Mouse (Mus musculus): ENCODE data around the gene Sox5. TPM values are rescaled to one million over a fixed set of nuclear protein-coding genes. Genes with fewer than 3 reads are reported as not detected.

The Sox5 gene
- total and polyA plus RNA-seq, 2 experiments from 2014 or later: 26.2 to 32.9 TPM

DNA sequence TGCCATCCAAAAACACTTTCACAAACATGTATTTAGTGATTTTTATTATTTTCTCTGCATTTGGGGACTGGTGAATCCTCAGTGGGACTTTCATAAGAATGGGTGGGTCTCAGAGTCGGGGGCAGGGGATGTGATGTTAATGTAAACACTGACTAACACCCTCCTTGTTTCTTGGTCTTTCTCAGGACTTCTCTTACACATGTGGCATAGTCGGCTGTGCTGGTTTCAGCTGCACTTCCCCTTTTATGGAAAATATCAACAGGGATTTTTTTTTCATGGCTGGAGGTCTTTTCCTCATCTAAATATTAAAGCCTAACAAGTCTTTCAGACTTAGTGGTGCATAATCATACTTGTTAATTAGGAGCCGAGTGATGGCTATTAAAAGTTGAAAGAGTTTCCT, 39.2 kb downstream of the Sox5 start:
- H3K4me3 ChIP-seq (ENCODE audit: low read length): no peak overlapping the region
- DNase-seq (ENCODE audit: low spot score) (no peak), ATAC-seq (no peak)
- 42% methylated on average over 3 of the region's 3 CpGs for WGBS
- no peak for TF ChIP-seq CTCF (IDR thresholded peaks at IDR 0.05; ENCODE audit: low read depth)
- H3K4me2 ChIP-seq (ENCODE audit: low read depth, low read length): no peak overlapping the region
- no peaks in the 10 kb centered on the region for H3K4me1 ChIP-seq (ENCODE audit: insufficient read depth, low read length)
- H3K27ac ChIP-seq: no peak overlapping the region
- no peak overlapping the region for H3K9ac ChIP-seq (replicated peaks; ENCODE audit: low read length)
- H3K36me3 ChIP-seq (ENCODE audit: insufficient read depth, low read length): no peaks in the 10 kb centered on the region
- H3K27me3 ChIP-seq (ENCODE audit: insufficient read depth, low read length): no peaks in the 10 kb centered on the region
- no peaks in the 10 kb centered on the region for H3K9me3 ChIP-seq (ENCODE audit: low read length)

DNA sequence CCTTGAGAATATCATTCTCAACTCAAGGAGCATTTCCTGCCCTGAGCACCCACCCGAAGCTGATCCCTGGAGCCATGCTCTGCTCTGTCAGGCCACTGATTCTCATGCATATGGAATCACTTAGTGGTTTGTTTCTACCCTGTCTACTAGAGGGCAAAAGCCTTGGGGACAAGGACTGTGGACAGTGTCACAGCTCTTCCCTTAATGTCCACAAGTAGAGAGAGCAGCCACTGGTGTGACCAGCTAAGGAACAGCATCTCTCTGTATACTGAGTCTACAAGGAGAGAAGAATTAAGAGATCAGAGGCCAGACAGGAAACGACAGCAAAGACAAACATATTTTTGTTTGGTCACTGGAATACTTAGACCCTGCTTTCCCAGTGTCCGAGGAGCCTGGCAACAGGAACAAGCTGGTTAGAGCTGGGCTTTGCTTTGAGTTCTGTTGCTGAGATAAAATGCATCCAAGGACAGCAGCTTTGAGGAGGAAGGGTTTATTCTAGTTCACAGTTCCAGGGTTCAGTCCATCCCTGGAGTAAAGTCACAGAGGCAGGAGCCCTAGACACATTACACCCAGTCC, 40.6 kb downstream of the Sox5 start:
- TF ChIP-seq CTCF (IDR thresholded peaks at IDR 0.05; ENCODE audit: low read depth): no peak
- WGBS: 67% methylated on average over 3 of the region's 3 CpGs
- no peak overlapping the region for H3K4me3 ChIP-seq (ENCODE audit: low read length)

DNA sequence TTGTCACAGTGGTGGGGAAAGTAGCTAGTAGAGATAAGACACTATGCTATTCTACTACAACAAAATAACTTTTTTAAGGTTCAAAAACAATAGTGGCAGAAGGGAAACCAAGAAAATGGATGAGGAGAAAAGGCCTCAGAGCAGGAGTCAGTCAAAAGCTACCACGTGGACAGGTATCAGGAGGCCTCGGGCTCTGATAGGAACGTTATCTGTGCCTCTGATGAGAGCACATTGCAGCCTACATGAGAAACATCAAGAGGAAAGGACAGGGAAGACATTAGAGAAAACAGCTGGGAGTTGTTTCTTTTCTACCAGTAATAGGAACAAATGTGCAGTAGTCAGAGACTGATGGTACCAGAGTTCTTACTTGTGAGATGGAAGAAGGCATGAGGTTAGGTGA, 41.4 kb downstream of the Sox5 start:
- no peak overlapping the region for H3K9ac ChIP-seq (replicated peaks; ENCODE audit: low read length)
- TF ChIP-seq CTCF (IDR thresholded peaks at IDR 0.05; ENCODE audit: low read depth): no peak
- WGBS: 86% methylated on average over 3 of the region's 3 CpGs
- H3K27me3 ChIP-seq (ENCODE audit: insufficient read depth, low read length): no peaks in the 10 kb centered on the region
- no peak overlapping the region for H3K4me3 ChIP-seq (ENCODE audit: low read length)
- no peaks in the 10 kb centered on the region for H3K36me3 ChIP-seq (ENCODE audit: insufficient read depth, low read length)
- no peak overlapping the region for H3K27ac ChIP-seq
- no peaks in the 10 kb centered on the region for H3K4me1 ChIP-seq (ENCODE audit: insufficient read depth, low read length)
- no peak overlapping the region for H3K4me2 ChIP-seq (ENCODE audit: low read depth, low read length)
- H3K9me3 ChIP-seq (ENCODE audit: low read length): no peaks in the 10 kb centered on the region
- DNase-seq (ENCODE audit: low spot score): no peak
- ATAC-seq: no peak

More for the DNA sequence above, 40.6 kb downstream of the Sox5 start:
- Histone ChIP-seq H3K9me3 (ENCODE audit: low read length) (no peaks in the 10 kb centered on the region), H3K4me2 (ENCODE audit: low read depth, low read length) (no peak overlapping the region), H3K27ac (no peak overlapping the region), H3K27me3 (ENCODE audit: insufficient read depth, low read length) (no peaks in the 10 kb centered on the region), H3K4me1 (ENCODE audit: insufficient read depth, low read length) (no peaks in the 10 kb centered on the region), H3K9ac (replicated peaks; ENCODE audit: low read length) (no peak overlapping the region), H3K36me3 (ENCODE audit: insufficient read depth, low read length) (no peaks in the 10 kb centered on the region)
- no peak for ATAC-seq
- no peak for DNase-seq (ENCODE audit: low spot score)

DNA sequence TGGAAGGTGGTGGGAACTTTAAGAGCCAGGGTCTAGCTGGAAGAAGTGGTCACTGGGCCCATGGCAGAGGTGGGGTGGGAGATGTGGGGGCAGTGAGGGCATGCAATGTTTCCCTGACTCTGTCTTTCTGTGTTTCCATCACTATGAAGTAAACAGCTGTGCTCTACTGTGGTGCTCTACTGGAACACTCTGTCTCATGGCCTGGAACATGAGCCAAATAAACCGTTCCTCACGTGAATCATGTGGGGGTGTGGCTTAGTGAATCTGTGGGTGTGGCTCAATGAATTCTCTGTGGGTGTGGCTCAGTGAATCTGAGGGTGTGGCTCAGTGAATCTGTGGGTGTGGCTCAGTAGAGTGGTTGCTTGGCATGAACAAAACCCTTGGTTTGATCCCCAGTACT, 42.0 kb downstream of the Sox5 start:
- Histone ChIP-seq H3K4me1 (ENCODE audit: insufficient read depth, low read length) (no peaks in the 10 kb centered on the region), H3K9me3 (ENCODE audit: low read length) (no peaks in the 10 kb centered on the region), H3K4me3 (ENCODE audit: low read length) (no peak overlapping the region), H3K4me2 (ENCODE audit: low read depth, low read length) (no peak overlapping the region), H3K9ac (replicated peaks; ENCODE audit: low read length) (no peak overlapping the region), H3K36me3 (ENCODE audit: insufficient read depth, low read length) (no peaks in the 10 kb centered on the region), H3K27ac (no peak overlapping the region), H3K27me3 (ENCODE audit: insufficient read depth, low read length) (no peaks in the 10 kb centered on the region)
- no peak for DNase-seq (ENCODE audit: low spot score)
- WGBS: 79% methylated on average over 2 of the region's 2 CpGs
- no peak for TF ChIP-seq CTCF (IDR thresholded peaks at IDR 0.05; ENCODE audit: low read depth)
- ATAC-seq: no peak

DNA sequence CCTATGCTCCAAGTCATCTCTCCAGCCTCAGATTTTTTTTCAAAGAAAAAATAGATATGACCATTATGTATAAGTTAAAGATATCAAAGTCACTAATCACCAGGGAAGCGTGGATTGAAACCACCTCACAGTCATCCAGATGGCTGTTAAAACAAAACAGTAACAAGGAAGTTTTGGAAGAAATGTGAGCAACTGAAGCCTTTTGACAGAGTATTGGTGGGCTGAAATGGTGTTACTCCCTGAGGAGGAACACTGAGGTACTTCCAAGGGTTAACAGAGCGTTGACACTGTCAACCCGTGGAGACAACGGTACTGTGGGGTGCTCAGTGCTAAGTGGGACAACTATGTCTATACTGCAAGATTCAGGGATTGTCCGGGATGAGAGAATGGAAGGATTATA, 44.0 kb downstream of the Sox5 start:
- no peak overlapping the region for H3K9ac ChIP-seq (replicated peaks; ENCODE audit: low read length)
- 90% methylated on average over 5 of the region's 5 CpGs for WGBS
- DNase-seq (ENCODE audit: low spot score) (no peak), ATAC-seq (no peak)
- no peaks in the 10 kb centered on the region for H3K9me3 ChIP-seq (ENCODE audit: low read length)
- H3K4me1 ChIP-seq (ENCODE audit: insufficient read depth, low read length): no peaks in the 10 kb centered on the region
- TF ChIP-seq CTCF (IDR thresholded peaks at IDR 0.05; ENCODE audit: low read depth): no peak
- H3K36me3 ChIP-seq (ENCODE audit: insufficient read depth, low read length): no peaks in the 10 kb centered on the region
- H3K4me3 ChIP-seq (ENCODE audit: low read length): no peak overlapping the region
- H3K27ac ChIP-seq: no peak overlapping the region
- no peaks in the 10 kb centered on the region for H3K27me3 ChIP-seq (ENCODE audit: insufficient read depth, low read length)
- H3K4me2 ChIP-seq (ENCODE audit: low read depth, low read length): no peak overlapping the region

DNA sequence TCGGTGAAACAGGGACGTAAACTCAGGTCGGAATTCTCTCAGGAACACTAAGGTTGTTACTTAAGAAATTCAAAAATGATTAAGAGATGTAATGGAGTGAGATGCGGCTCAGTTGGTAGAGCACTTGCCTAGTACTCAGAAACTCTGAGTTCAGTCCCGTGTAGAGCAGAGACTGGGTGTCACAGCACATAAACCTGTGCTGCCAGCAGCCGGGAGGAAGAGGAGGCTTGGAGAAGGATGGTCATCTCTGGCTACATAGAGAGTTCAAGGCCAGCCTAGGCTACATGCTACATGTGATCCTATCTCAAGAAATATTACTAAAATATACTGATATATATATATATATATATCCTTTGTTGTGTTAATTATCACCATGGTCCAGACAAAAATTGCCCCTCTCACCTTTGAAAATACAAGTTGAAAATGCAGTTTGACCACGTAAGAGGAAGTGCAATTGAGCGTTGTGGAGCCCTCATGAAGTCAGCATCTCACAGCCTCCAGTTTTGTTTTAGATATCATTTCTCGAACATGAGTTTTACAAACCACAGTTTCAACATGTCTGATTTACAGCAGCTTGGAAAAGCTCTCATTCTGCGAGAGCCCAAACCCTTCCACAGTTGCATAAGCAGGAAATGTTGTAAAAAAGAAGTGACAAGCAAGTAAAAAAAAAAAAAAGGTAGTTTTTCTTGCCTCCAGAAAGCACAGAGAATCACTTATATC, 50.4 kb downstream of the Sox5 start:
- no peaks in the 10 kb centered on the region for H3K27me3 ChIP-seq (ENCODE audit: insufficient read depth, low read length)
- H3K4me1 ChIP-seq (ENCODE audit: insufficient read depth, low read length): no peaks in the 10 kb centered on the region
- no peak overlapping the region for H3K4me3 ChIP-seq (ENCODE audit: low read length)
- TF ChIP-seq CTCF (IDR thresholded peaks at IDR 0.05; ENCODE audit: low read depth): no peak
- ATAC-seq (no peak), DNase-seq (ENCODE audit: low spot score) (no peak)
- H3K9me3 ChIP-seq (ENCODE audit: low read length): no peaks in the 10 kb centered on the region
- no peak overlapping the region for H3K27ac ChIP-seq
- no peak overlapping the region for H3K9ac ChIP-seq (replicated peaks; ENCODE audit: low read length)
- no peaks in the 10 kb centered on the region for H3K36me3 ChIP-seq (ENCODE audit: insufficient read depth, low read length)
- WGBS: 93% methylated on average over 10 of the region's 10 CpGs
- H3K4me2 ChIP-seq (ENCODE audit: low read depth, low read length): no peak overlapping the region

DNA sequence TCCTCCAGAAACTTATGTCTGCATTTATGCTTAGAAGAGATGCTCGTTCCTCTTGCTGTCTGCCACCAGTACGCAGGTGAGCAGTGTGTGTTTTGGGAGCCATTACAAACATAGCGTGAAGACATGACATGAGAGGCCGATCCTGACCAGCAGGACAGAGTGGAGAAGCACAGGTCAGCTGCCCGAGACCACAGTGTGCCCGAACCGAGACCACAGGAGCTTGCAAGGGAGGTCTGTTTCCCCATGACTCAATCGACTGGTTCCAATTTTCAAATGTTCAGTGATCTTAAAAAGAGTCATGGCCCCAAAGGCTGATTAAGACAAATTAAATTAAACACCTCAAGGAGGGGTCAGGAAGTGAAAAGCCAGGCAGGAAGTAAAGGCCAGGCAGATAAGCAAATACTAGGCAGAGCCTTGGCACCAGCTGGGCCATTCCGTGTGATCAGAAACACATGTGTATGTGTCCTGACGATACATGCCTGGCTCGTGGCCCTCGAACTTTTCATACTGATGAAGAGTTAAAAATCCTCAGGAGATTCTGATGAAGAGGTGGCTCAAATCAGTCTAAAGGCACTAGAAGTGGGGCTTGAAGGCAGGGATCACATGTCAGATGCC, 58.1 kb downstream of the Sox5 start:
- Histone ChIP-seq H3K9me3 (ENCODE audit: low read length) (no peaks in the 10 kb centered on the region), H3K4me3 (ENCODE audit: low read length) (no peak overlapping the region), H3K27ac (no peak overlapping the region), H3K36me3 (ENCODE audit: insufficient read depth, low read length) (no peaks in the 10 kb centered on the region), H3K4me1 (ENCODE audit: insufficient read depth, low read length) (no peaks in the 10 kb centered on the region), H3K4me2 (ENCODE audit: low read depth, low read length) (no peak overlapping the region), H3K27me3 (ENCODE audit: insufficient read depth, low read length) (no peaks in the 10 kb centered on the region), H3K9ac (replicated peaks; ENCODE audit: low read length) (no peak overlapping the region)
- WGBS: 87% methylated on average over 12 of the region's 12 CpGs
- no peak for TF ChIP-seq CTCF (IDR thresholded peaks at IDR 0.05; ENCODE audit: low read depth)
- DNase-seq (ENCODE audit: low spot score) (no peak), ATAC-seq (no peak)
